Mouse (Mus musculus) MEL (cell line): Measurements from ENCODE around the gene Extl2. TPM values are rescaled to one million over a fixed set of nuclear protein-coding genes. Genes with fewer than 3 reads are reported as not detected.

ENCODE experiments used
- DNase-seq: peaks from one replicate; pipeline ENCODE4 v3.0.0; 2011; ENCODE audit warnings: low read depth, low spot score
- H3K27ac ChIP-seq: 2 replicates; pipeline ENCODE4 v1.5.1; 2012; ENCODE audit warnings: low read depth, mild to moderate bottlenecking, control low read depth, low read length, moderate library complexity; ENCODE audit not compliant: control insufficient read depth
- H3K27me3 ChIP-seq, 2 experiments: fragments of 150-350 bp in 1 of 2; sonication (generic) in 1 of 2; 2 replicates each; pipeline ENCODE4 v1.6.1; 2012; ENCODE audit warnings: low read length in 2 of 2, mild to moderate bottlenecking in 2 of 2, improper control_type of control experiment in 1 of 2, moderate library complexity in 1 of 2; ENCODE audit not compliant: insufficient read depth in 2 of 2, control insufficient read depth in 1 of 2
- H3K36me3 ChIP-seq, 2 experiments: 2 replicates each; pipeline ENCODE4 v1.6.1; 2012 to 2014; ENCODE audit warnings: low read length in 2 of 2, improper control_type of control experiment in 1 of 2, inconsistent platforms in 1 of 2, mild to moderate bottlenecking in 1 of 2; ENCODE audit not compliant: insufficient read depth in 2 of 2, control insufficient read depth in 1 of 2
- H3K4me1 ChIP-seq, 2 experiments: fragments of 150-350 bp in 1 of 2; sonication (generic) in 1 of 2; 2 replicates each; pipeline ENCODE4 v1.6.1; 2012; ENCODE audit warnings: low read length in 2 of 2, improper control_type of control experiment in 1 of 2, mild to moderate bottlenecking in 1 of 2; ENCODE audit not compliant: insufficient read depth in 2 of 2, control insufficient read depth in 1 of 2
- H3K4me3 ChIP-seq, 2 experiments: fragments of 150-350 bp in 1 of 2; sonication (generic) in 1 of 2; 2 replicates each; pipeline ENCODE4 v1.5.1; 2012; ENCODE audit warnings: low read depth in 2 of 2, low read length in 2 of 2, mild to moderate bottlenecking in 2 of 2, moderate library complexity in 2 of 2, control low read depth in 1 of 2, improper control_type of control experiment in 1 of 2; ENCODE audit not compliant: control insufficient read depth in 1 of 2, insufficient read depth in 1 of 2
- H3K79me2 ChIP-seq: 2 replicates; pipeline ENCODE4 v1.6.1; 2012; ENCODE audit warnings: mild to moderate bottlenecking, low read length, moderate library complexity; ENCODE audit not compliant: control insufficient read depth, poor library complexity, insufficient read depth
- H3K9ac ChIP-seq: 2 replicates; pipeline ENCODE4 v1.6.1; 2012; ENCODE audit warnings: low read depth, mild to moderate bottlenecking, control low read depth, low read length, moderate library complexity; ENCODE audit not compliant: control insufficient read depth, poor library complexity, severe bottlenecking
- H3K9me3 ChIP-seq: fragments of 150-350 bp; sonication (generic); replicated peaks from 2 replicates; pipeline ENCODE4 v1.6.1; 2012; ENCODE audit warnings: mild to moderate bottlenecking, low read length, improper control_type of control experiment, moderate library complexity; ENCODE audit not compliant: insufficient read depth
- CHD1 ChIP-seq: IDR thresholded peaks from 2 replicates; pipeline ENCODE4 v1.6.1; 2012; ENCODE audit warnings: low read depth, mild to moderate bottlenecking, inconsistent platforms, low read length, improper control_type of control experiment
- E2F4 ChIP-seq: IDR thresholded peaks from 2 replicates; pipeline ENCODE4 v1.6.1; 2011; ENCODE audit warnings: low read depth, low read length, improper control_type of control experiment, borderline replicate concordance
- ELF1 ChIP-seq: IDR thresholded peaks from 2 replicates; pipeline ENCODE4 v1.6.1; 2014; ENCODE audit warnings: low read depth, mild to moderate bottlenecking, inconsistent platforms, low read length, improper control_type of control experiment, moderate library complexity
- HCFC1 ChIP-seq: IDR thresholded peaks from 2 replicates; pipeline ENCODE4 v1.6.1; 2012; ENCODE audit warnings: low read depth, mild to moderate bottlenecking, inconsistent platforms, low read length, improper control_type of control experiment, moderate library complexity
- MAX ChIP-seq: IDR thresholded peaks from 2 replicates; pipeline ENCODE4 v1.6.1; 2011; ENCODE audit warnings: low read length, improper control_type of control experiment
- MAZ ChIP-seq: IDR thresholded peaks from 2 replicates; pipeline ENCODE4 v1.6.1; 2012; ENCODE audit warnings: low read depth, mild to moderate bottlenecking, inconsistent platforms, low read length, improper control_type of control experiment
- MEF2A ChIP-seq: IDR thresholded peaks from 2 replicates; pipeline ENCODE4 v1.6.1; 2014; ENCODE audit warnings: low read depth, mild to moderate bottlenecking, inconsistent platforms, low read length, improper control_type of control experiment; ENCODE audit not compliant: poor library complexity, insufficient replicate concordance, severe bottlenecking; ENCODE audit errors: extremely low read depth
- NRF1 ChIP-seq: IDR thresholded peaks from 2 replicates; pipeline ENCODE4 v1.6.1; 2014; ENCODE audit warnings: low read depth, mild to moderate bottlenecking, inconsistent platforms, low read length, improper control_type of control experiment, moderate library complexity; ENCODE audit not compliant: poor library complexity, insufficient read depth, severe bottlenecking
- POLR2A ChIP-seq, 2 experiments: IDR thresholded peaks; 2 replicates each; pipeline ENCODE4 v1.6.1; 2011 to 2012; ENCODE audit warnings: low read length in 2 of 2, mild to moderate bottlenecking in 2 of 2, control low read depth in 1 of 2, improper control_type of control experiment in 1 of 2, low read depth in 1 of 2, moderate library complexity in 1 of 2; ENCODE audit not compliant: control insufficient read depth in 1 of 2, insufficient read depth in 1 of 2, poor library complexity in 1 of 2
- RAD21 ChIP-seq: IDR thresholded peaks from 2 replicates; pipeline ENCODE4 v1.6.1; 2011; ENCODE audit warnings: mild to moderate bottlenecking, low read depth, low read length, improper control_type of control experiment
- RCOR1 ChIP-seq: IDR thresholded peaks from 2 replicates; pipeline ENCODE4 v1.6.1; 2012; ENCODE audit warnings: low read depth, mild to moderate bottlenecking, inconsistent platforms, low read length, improper control_type of control experiment
- TCF12 ChIP-seq: IDR thresholded peaks from 2 replicates; pipeline ENCODE4 v1.6.1; 2014; ENCODE audit warnings: low read depth, mild to moderate bottlenecking, inconsistent platforms, low read length, improper control_type of control experiment, moderate library complexity
- UBTF ChIP-seq: IDR thresholded peaks from 2 replicates; pipeline ENCODE4 v1.6.1; 2012; ENCODE audit warnings: low read depth, mild to moderate bottlenecking, inconsistent platforms, low read length, improper control_type of control experiment, moderate library complexity, borderline replicate concordance; ENCODE audit not compliant: insufficient read depth
- USF1 ChIP-seq: IDR thresholded peaks from 2 replicates; pipeline ENCODE4 v1.6.1; 2014; ENCODE audit warnings: low read depth, mild to moderate bottlenecking, inconsistent platforms, low read length, improper control_type of control experiment, moderate library complexity
- USF2 ChIP-seq, 2 experiments: IDR thresholded peaks; 2 replicates each; pipeline ENCODE4 v1.6.1; 2011 to 2012; ENCODE audit warnings: improper control_type of control experiment in 2 of 2, low read length in 2 of 2, borderline replicate concordance in 1 of 2, inconsistent platforms in 1 of 2, low read depth in 1 of 2, mild to moderate bottlenecking in 1 of 2; ENCODE audit not compliant: insufficient read depth in 1 of 2
- ZC3H11A ChIP-seq: IDR thresholded peaks from 2 replicates; pipeline ENCODE4 v1.6.1; 2012; ENCODE audit warnings: low read depth, mild to moderate bottlenecking, inconsistent platforms, low read length, improper control_type of control experiment
- ZMIZ1 ChIP-seq: IDR thresholded peaks from 2 replicates; pipeline ENCODE4 v1.6.1; 2012; ENCODE audit warnings: low read depth, mild to moderate bottlenecking, inconsistent platforms, low read length, improper control_type of control experiment, moderate library complexity
- ZNF384 ChIP-seq: IDR thresholded peaks from 2 replicates; pipeline ENCODE4 v1.6.1; 2012; ENCODE audit warnings: low read depth, mild to moderate bottlenecking, inconsistent platforms, low read length, improper control_type of control experiment
- polyA plus RNA-seq, 2 experiments: library from polyadenylated mRNA; stranded (reverse) in 1 of 2; unstranded in 1 of 2; fragments of >175 nt in 1 of 2; fragments of >200 nt in 1 of 2; gene quantifications; 2 replicates each; pipeline versions ENCODE4 v1.2.1 to v1.2.4; 2012; ENCODE audit warnings: low replicate concordance in 2 of 2, low read depth in 1 of 2; ENCODE audit not compliant: insufficient read length in 2 of 2, insufficient read depth in 1 of 2, missing spikeins in 1 of 2
- total RNA-seq: library from RNA; depleted of rRNA; stranded (reverse); fragments of 300-350 nt; gene quantifications from 2 replicates; pipeline ENCODE4 v1.2.3, GENCODE M21; 2012

The Extl2 gene
- total and polyA plus RNA-seq, 3 experiments, result 6.6 to 10.5 TPM; not detected in 1

GRCm38 (mm10) chr3:116014901-116015300, 7.6 kb downstream of the Extl2 start:
- Histone ChIP-seq H3K36me3 (no peaks in the 10 kb centered on the region), H3K27ac (no peak overlapping the region), H3K4me3 (no peak overlapping the region), H3K9ac (no peak overlapping the region), H3K9me3 (no peaks in the 10 kb centered on the region), H3K4me1 (no peaks in the 10 kb centered on the region), H3K79me2 (no peaks in the 10 kb centered on the region)
- DNase-seq, result no peak
- TF ChIP-seq POLR2A (IDR thresholded peaks at IDR 0.05; ENCODE audit: control insufficient read depth in 1 of 2, insufficient read depth in 1 of 2, low read depth in 1 of 2, low read length in 2 of 2, poor library complexity in 1 of 2), result no peak
- TF ChIP-seq MEF2A, result no peak
- TF ChIP-seq MAX, result no peak
- TF ChIP-seq RCOR1, result no peak
- no peak for TF ChIP-seq ELF1
- no peak for TF ChIP-seq E2F4
- TF ChIP-seq MAZ, result no peak
- no peak for TF ChIP-seq ZC3H11A
- TF ChIP-seq TCF12, result no peak
- TF ChIP-seq USF2 (IDR thresholded peaks at IDR 0.05; ENCODE audit: borderline replicate concordance in 1 of 2, insufficient read depth in 1 of 2, low read depth in 1 of 2, low read length in 2 of 2), result no peak
- no peak for TF ChIP-seq HCFC1
- TF ChIP-seq, all 39 proteins: peak for 0
- no peaks in the 10 kb centered on the region for H3K27me3 ChIP-seq

DNA sequence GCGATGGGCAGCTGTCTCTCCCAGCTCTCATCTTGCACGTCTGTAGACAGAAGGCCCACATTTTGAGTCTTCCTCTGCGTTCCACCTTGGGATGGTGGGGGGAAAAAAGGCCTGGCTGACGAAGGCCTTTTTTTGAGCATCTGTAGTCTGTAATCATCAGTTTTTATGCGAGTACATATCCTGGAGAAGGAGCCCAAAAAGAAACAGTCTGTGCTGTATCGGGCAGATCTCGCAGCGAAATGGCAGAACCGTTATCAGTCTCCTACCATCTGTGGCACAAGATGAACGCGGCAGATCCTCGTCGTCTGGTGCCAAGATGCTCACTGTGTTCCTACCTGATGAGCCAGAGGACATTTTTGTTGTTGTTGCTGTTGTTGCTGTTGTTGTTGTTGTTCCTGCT, 8.9 kb downstream of the Extl2 start:
- H3K27me3 ChIP-seq, result no peaks in the 10 kb centered on the region
- H3K27ac ChIP-seq, result no peak overlapping the region
- TF ChIP-seq TCF12, result no peak
- no peak for TF ChIP-seq ZNF384
- no peak for TF ChIP-seq RAD21
- TF ChIP-seq CHD1, result no peak
- no peak for DNase-seq
- H3K79me2 ChIP-seq, result no peaks in the 10 kb centered on the region
- H3K36me3 ChIP-seq, result no peaks in the 10 kb centered on the region
- H3K4me1 ChIP-seq, result no peaks in the 10 kb centered on the region
- H3K9ac ChIP-seq, result no peak overlapping the region
- no peaks in the 10 kb centered on the region for H3K9me3 ChIP-seq
- no peak overlapping the region for H3K4me3 ChIP-seq

DNA sequence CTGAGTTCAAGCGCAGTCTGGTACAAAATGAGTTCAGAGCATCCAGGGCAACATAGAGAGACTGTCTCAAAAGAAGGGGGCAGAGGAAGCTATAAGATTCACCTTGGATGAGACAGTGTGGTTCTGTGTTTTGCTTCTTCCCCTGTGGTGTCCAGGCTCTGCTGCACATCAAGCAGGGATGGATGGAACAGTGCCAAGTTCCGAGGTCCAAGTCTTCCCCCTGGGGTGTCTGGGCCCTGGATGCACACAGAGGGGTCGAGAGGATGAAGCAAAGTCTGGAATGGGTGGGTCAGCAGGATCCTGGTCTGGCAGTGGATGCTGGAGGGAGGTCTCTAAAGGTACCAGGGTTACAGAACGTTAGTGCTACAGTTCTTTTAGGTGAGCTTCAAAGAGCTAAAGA, 11.3 kb downstream of the Extl2 start:
- H3K4me3 ChIP-seq, result no peak overlapping the region
- H3K36me3 ChIP-seq, result no peaks in the 10 kb centered on the region
- no peaks in the 10 kb centered on the region for H3K27me3 ChIP-seq
- H3K9ac ChIP-seq, result no peak overlapping the region
- TF ChIP-seq TCF12 (no peak), USF1 (no peak), NRF1 (no peak), ELF1 (no peak), ZMIZ1 (no peak), UBTF (no peak), MAZ (no peak)
- no peaks in the 10 kb centered on the region for H3K79me2 ChIP-seq
- no peaks in the 10 kb centered on the region for H3K9me3 ChIP-seq
- no peak overlapping the region for H3K27ac ChIP-seq
- no peak for DNase-seq
- no peaks in the 10 kb centered on the region for H3K4me1 ChIP-seq
